Mouse (Mus musculus) large intestine, adult 2 months (tissue): ENCODE results near the gene Olfr1179. TPM values are rescaled to one million over a fixed set of nuclear protein-coding genes. Genes with fewer than 3 reads are reported as not detected.
A peak's percentile ranks its signal among the peaks of the same experiment; 100 is the strongest.
"Not testable (repeated sequence)": the region's sequence is repeated elsewhere in the genome, so short reads cannot be mapped to it uniquely, and the experiment has no call there.

Experiments
- DNase-seq: peaks from one replicate; pipeline ENCODE4 v3.0.0-alpha.2; 2012; ENCODE audit warnings: low read depth, low spot score
- WGBS: fragments of 180-500 bp; shearing (Covaris S2); methylation state at CpG from one replicate; pipeline ENCODE4 v1.1.7; 2018; 5-methylcytosine and 5-hydroxymethylcytosine counted together
- polyA plus RNA-seq: library from polyadenylated mRNA; depleted of rRNA; stranded (reverse); fragments of >200 nt; gene quantifications from 2 replicates; pipeline ENCODE4 v1.2.3, GENCODE M21; 2012; rRNA removed

The Olfr1179 gene
- polyA plus RNA-seq = not detected in 2 replicates

DNA sequence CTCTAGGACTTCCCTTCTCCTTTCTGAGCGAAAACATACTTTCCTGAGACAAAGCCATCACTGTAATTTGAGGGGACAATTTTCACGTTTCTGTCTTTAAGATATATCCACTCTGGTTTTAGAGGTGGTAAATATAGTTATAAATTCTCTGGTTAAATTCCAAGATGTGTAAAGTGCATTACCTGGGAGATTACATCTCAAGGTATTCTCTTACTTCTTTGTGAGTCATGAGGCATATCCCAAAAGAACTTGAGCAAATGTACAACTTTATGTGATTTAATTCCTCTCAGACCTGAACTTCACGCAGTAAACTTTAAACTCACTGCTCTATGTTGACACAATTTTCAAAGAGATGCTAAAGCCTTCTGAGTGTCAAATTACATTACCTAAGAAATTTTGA is at the start of gene Olfr1179:
TSS of gene Olfr1179 (minus strand) at position 101 of the 400 bp plus-strand sequence.
- 63% methylated on average over 3 of the region's 3 CpGs for WGBS
- DNase-seq = no peak

DNA sequence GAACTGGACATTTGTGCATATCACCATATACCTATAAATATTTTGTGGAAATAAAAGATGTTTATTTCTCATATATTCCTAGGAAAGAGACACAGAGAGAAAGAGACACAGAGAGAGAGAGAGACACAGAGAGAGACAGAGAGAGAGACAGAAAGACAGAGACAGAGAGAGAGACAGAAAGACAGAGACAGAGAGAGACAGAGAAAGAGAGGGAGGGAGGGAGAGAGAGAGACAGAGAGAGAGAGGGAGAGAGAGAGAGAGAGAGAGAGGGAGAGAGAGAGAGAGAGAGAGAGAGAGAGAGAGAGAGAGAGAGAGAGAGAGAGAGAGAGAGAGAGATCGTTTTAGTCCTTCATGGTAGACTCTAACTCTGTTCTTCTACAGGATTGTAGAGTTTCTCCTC is 48.3 kb upstream of the Olfr1179 start, which contains the start of gene Olfr1183:
TSS of gene Olfr1183 (plus strand) at position 301 of the 400 bp plus-strand sequence.
- not testable (repeated sequence) for DNase-seq
- WGBS = 95% methylated on average over 1 of the region's 1 CpGs

DNA sequence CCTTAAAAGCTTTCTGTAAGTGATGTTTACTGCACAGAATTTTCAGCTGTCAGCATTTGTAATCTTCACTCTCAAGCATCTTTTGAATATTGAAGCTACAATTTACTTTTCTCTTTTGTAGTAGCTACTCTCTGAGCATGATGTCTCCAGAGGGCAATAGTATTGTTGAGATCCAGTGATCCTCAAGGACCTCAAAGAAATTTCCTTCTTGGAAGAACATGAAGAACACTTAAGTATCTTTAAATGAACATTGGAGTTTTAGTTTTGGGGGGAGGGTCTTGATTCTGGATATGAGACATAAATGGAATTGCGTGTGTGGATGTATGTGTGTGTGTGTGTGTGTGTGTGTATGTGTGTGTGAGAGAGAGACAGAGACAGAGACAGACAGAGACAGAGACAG is 42.8 kb upstream of the Olfr1179 start, which contains the start of gene Gm13757:
TSS of gene Gm13757 (minus strand) at position 101 of the 400 bp plus-strand sequence.
- DNase-seq = no peak
- 85% methylated on average over 1 of the region's 1 CpGs for WGBS

DNA sequence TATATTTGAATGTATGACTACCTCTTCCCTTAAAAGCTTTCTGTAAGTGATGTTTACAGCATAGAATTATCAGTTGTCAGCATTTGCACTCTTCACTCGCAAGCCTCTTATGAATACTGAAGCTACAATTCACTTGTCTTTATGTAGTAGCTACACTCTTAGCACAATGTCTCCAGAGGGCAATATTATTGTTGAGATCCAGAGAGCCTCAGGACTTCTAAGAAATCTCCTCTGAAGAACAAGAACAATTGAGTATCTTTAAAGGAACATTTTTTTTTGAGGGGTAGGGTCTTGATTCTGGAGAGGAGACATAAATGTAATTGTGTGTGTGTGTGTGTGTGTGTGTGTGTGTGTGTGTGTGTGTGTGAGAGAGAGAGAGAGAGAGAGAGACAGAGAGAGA is 19.8 kb upstream of the Olfr1179 start, which contains the start of gene Olfr1181:
TSS of gene Olfr1181 (minus strand) at position 101 of the 400 bp plus-strand sequence.
- WGBS = 71% methylated on average over 1 of the region's 1 CpGs

DNA sequence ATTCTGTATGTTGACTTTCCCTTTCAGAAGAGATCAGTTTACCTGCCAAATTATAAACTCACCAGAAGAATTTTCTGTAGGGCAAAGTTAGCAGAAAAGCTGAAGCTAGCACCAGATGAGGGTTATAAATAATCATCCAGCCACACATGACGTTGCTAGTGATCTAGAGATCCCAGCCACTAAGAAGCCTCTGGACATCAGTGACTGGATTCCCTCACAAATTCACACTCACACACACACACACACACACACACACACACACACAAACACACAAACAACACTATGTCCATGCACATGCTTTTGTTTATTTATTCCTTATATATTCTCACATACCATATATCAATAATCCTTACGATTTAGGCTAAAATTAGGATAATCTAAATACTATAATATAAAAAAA is 12.8 kb upstream of the Olfr1179 start, which contains the start of gene Olfr1180:
TSS of gene Olfr1180 (minus strand) at position 101 of the 400 bp plus-strand sequence.
- no peak for DNase-seq
- 66% methylated on average over 2 of the region's 2 CpGs for WGBS

More for the DNA sequence above, 19.8 kb upstream of the Olfr1179 start, which contains the start of gene Olfr1181:
- no peak for DNase-seq

DNA sequence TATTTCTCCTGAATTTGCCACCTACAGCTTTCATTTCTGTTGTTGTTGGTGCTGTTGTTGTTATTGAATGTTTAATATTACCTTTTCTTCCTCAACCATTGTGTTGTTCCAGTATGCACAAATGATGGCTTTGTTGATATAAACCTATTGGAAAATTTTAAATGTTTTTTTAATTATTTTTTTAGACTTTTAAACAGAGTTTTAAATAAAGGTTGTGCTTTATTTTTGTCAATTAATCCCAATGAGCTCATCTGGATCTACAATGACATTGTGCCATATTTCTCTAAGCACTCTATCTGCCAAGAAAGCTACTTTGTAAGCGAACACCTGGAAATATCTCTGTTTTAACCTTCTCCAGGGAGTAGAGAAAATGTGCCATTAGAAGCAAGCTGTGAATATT is 19.5 kb downstream of the Olfr1179 start, which contains the start of gene Olfr1178:
TSS of gene Olfr1178 (plus strand) at position 301 of the 400 bp plus-strand sequence.
- WGBS = 80% methylated on average over 1 of the region's 1 CpGs

DNA sequence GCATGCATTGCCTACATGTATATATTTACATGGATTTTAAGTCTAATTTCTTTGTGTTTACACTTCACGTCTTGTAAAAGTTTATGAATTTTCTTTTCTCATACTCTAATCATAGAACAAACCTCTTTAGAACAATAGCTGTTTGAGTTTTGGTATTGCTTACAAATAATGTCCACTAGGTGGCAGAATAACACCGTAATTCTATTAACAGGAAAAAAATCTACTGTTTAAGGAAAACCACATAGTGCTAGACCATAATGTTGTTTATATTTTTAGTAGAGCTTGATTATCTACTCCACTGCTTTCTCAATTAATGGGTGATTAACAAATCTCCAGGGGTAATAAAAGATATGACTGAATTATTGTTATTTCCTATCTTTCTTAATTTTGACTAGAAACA is 49.9 kb downstream of the Olfr1179 start:
- DNase-seq = peak; percentile 2
- under 1% methylated on average over 2 of the region's 2 CpGs for WGBS

More for the DNA sequence above, 19.5 kb downstream of the Olfr1179 start, which contains the start of gene Olfr1178:
- no peak for DNase-seq

Other genes with a start within 250 kb of the Olfr1179 start
- gene Olfr1168, start 224.6 kb downstream of the Olfr1179 start, polyA plus RNA-seq = not detected in 2 replicates
- gene Olfr1170, start 178.1 kb downstream of the Olfr1179 start, polyA plus RNA-seq = not detected in 2 replicates
- gene Olfr1173, start 126.6 kb downstream of the Olfr1179 start, polyA plus RNA-seq = not detected in 2 replicates
- gene Olfr1174-ps, start 91.3 kb downstream of the Olfr1179 start, polyA plus RNA-seq = not detected in 2 replicates
- not detected in 2 replicates for gene Olfr1175-ps, start 79.2 kb downstream of the Olfr1179 start, polyA plus RNA-seq
- gene Olfr1176, start 69.7 kb downstream of the Olfr1179 start, polyA plus RNA-seq = not detected in 2 replicates
- gene Olfr1177-ps, start 60.0 kb downstream of the Olfr1179 start, polyA plus RNA-seq = not detected in 2 replicates
- gene Olfr1178, start 19.4 kb downstream of the Olfr1179 start, polyA plus RNA-seq = not detected in 2 replicates
- gene Olfr1180, start 12.7 kb upstream of the Olfr1179 start, polyA plus RNA-seq = not detected in 2 replicates
- not detected in 2 replicates for gene Olfr1181, start 19.7 kb upstream of the Olfr1179 start, polyA plus RNA-seq
- gene Gm13757, start 42.7 kb upstream of the Olfr1179 start, polyA plus RNA-seq = not detected in 2 replicates
- gene Olfr1183, start 48.4 kb upstream of the Olfr1179 start, polyA plus RNA-seq = not detected in 2 replicates
- gene Olfr1184, start 77.1 kb upstream of the Olfr1179 start, polyA plus RNA-seq = not detected in 2 replicates
- gene Olfr1185-ps1, start 86.9 kb upstream of the Olfr1179 start, polyA plus RNA-seq = not detected in 2 replicates
- not detected in 2 replicates for gene Olfr1186, start 112.1 kb upstream of the Olfr1179 start, polyA plus RNA-seq
- gene Olfr1188, start 150.5 kb upstream of the Olfr1179 start, polyA plus RNA-seq = not detected in 2 replicates
- not detected in 2 replicates for gene Olfr1189, start 180.0 kb upstream of the Olfr1179 start, polyA plus RNA-seq
- not detected in 2 replicates for gene Olfr1191-ps1, start 234.1 kb upstream of the Olfr1179 start, polyA plus RNA-seq
- gene Olfr1192-ps1, start 242.1 kb upstream of the Olfr1179 start, polyA plus RNA-seq = not detected in 2 replicates